Mouse (Mus musculus) CH12.LX (cell line): ENCODE measurements around the gene Scamp5. TPM values are rescaled to one million over a fixed set of nuclear protein-coding genes. Genes with fewer than 3 reads are reported as not detected.
A peak's percentile ranks its signal among the peaks of the same experiment; 100 is the strongest.

Experiments used
- DNase-seq: peaks from one replicate; pipeline ENCODE4 v3.0.0-alpha.2; 2013; ENCODE audit errors: extremely low read depth
- H3K27ac ChIP-seq: 2 replicates; pipeline ENCODE4 v1.5.1; 2012; ENCODE audit warnings: low read depth, mild to moderate bottlenecking, control low read depth, moderate library complexity; ENCODE audit not compliant: insufficient read depth
- H3K27me3 ChIP-seq: replicated peaks from 2 replicates; pipeline ENCODE3; 2012; ENCODE audit warnings: inconsistent platforms
- H3K36me3 ChIP-seq, 2 experiments: replicated peaks in 1 of 2; 2 replicates each; pipeline versions ENCODE3 to v1.6.1; 2012; ENCODE audit warnings: inconsistent platforms in 1 of 2, low read length in 1 of 2, mild to moderate bottlenecking in 1 of 2, mixed read lengths in 1 of 2, moderate library complexity in 1 of 2; ENCODE audit not compliant: control insufficient read depth in 1 of 2, insufficient read depth in 1 of 2
- H3K4me1 ChIP-seq, 2 experiments: 2 replicates each; pipeline ENCODE4 v1.6.1; 2012; ENCODE audit warnings: inconsistent platforms in 1 of 2, moderate library complexity in 1 of 2; ENCODE audit not compliant: insufficient read depth in 2 of 2, control insufficient read depth in 1 of 2
- H3K4me2 ChIP-seq: 2 replicates; pipeline ENCODE4 v1.6.1; 2012; ENCODE audit warnings: low read depth, mild to moderate bottlenecking, control low read depth; ENCODE audit not compliant: poor library complexity, insufficient read depth, severe bottlenecking
- H3K4me3 ChIP-seq, 3 experiments: fragments of 150-350 bp in 1 of 3; sonication (generic) in 1 of 3; replicated peaks in 1 of 3; 2 replicates each; pipeline versions ENCODE3 to v1.5.1; 2011 to 2012; ENCODE audit warnings: low read depth in 2 of 3, low read length in 2 of 3, mild to moderate bottlenecking in 2 of 3, moderate library complexity in 2 of 3, control low read depth in 1 of 3, improper control_type of control experiment in 1 of 3, inconsistent platforms in 1 of 3, mixed read lengths in 1 of 3; ENCODE audit not compliant: poor library complexity in 1 of 3
- H3K79me2 ChIP-seq: replicated peaks from 2 replicates; pipeline ENCODE4 v1.6.1; 2012; ENCODE audit warnings: mild to moderate bottlenecking, moderate library complexity; ENCODE audit not compliant: control insufficient read depth, poor library complexity, insufficient read depth, severe bottlenecking; ENCODE audit errors: extremely low read depth
- H3K9ac ChIP-seq: 2 replicates; pipeline ENCODE4 v1.6.1; 2012; ENCODE audit warnings: low read depth, mild to moderate bottlenecking, control low read depth, moderate library complexity; ENCODE audit not compliant: insufficient read depth
- H3K9me3 ChIP-seq: replicated peaks from 2 replicates; pipeline ENCODE3; 2012; ENCODE audit warnings: low read length, inconsistent platforms, mixed read lengths
- BHLHE40 ChIP-seq: IDR thresholded peaks from 2 replicates; pipeline ENCODE4 v1.6.1; 2011; ENCODE audit warnings: mild to moderate bottlenecking, low read depth, low read length, improper control_type of control experiment
- CHD1 ChIP-seq: IDR thresholded peaks from 2 replicates; pipeline ENCODE4 v1.6.1; 2012; ENCODE audit warnings: low read depth, low read length, improper control_type of control experiment, inconsistent platforms
- CHD2 ChIP-seq: IDR thresholded peaks from 2 replicates; pipeline ENCODE4 v1.6.1; 2011; ENCODE audit warnings: low read length, improper control_type of control experiment
- CTCF ChIP-seq, 2 experiments: IDR thresholded peaks in 1 of 2; conservative IDR thresholded peaks in 1 of 2; 2 replicates each; pipeline ENCODE4 v1.5.1; 2011 to 2012; ENCODE audit warnings: low read depth in 2 of 2, low read length in 2 of 2, improper control_type of control experiment in 1 of 2, inconsistent platforms in 1 of 2, mild to moderate bottlenecking in 1 of 2, moderate library complexity in 1 of 2
- E2F4 ChIP-seq: IDR thresholded peaks from 2 replicates; pipeline ENCODE4 v1.6.1; 2011; ENCODE audit warnings: low read depth, low read length, improper control_type of control experiment; ENCODE audit not compliant: insufficient replicate concordance
- ELF1 ChIP-seq: IDR thresholded peaks from 2 replicates; pipeline ENCODE4 v1.6.1; 2014; ENCODE audit warnings: low read depth, mild to moderate bottlenecking, inconsistent platforms, low read length, improper control_type of control experiment
- EP300 ChIP-seq: IDR thresholded peaks from 2 replicates; pipeline ENCODE4 v1.6.1; 2011; ENCODE audit warnings: low read length, improper control_type of control experiment
- ETS1 ChIP-seq: conservative IDR thresholded peaks from 2 replicates; pipeline ENCODE4 v1.6.1; 2012; ENCODE audit warnings: low read depth, mild to moderate bottlenecking, inconsistent platforms, low read length, improper control_type of control experiment, moderate library complexity
- GABPA ChIP-seq: IDR thresholded peaks from 2 replicates; pipeline ENCODE4 v1.6.1; 2012; ENCODE audit warnings: low read depth, low read length, improper control_type of control experiment, inconsistent platforms; ENCODE audit not compliant: insufficient replicate concordance
- HCFC1 ChIP-seq: IDR thresholded peaks from 2 replicates; pipeline ENCODE4 v1.6.1; 2012; ENCODE audit warnings: low read depth, mild to moderate bottlenecking, inconsistent platforms, low read length, improper control_type of control experiment
- IRF4 ChIP-seq: IDR thresholded peaks from 2 replicates; pipeline ENCODE4 v1.6.1; 2014; ENCODE audit warnings: low read depth, mild to moderate bottlenecking, inconsistent platforms, low read length, improper control_type of control experiment
- JUN ChIP-seq: IDR thresholded peaks from 2 replicates; pipeline ENCODE4 v1.6.1; 2011; ENCODE audit warnings: low read depth, mild to moderate bottlenecking, low read length, improper control_type of control experiment, moderate library complexity; ENCODE audit not compliant: insufficient read depth
- JUND ChIP-seq: conservative IDR thresholded peaks from 2 replicates; pipeline ENCODE4 v1.6.1; 2011; ENCODE audit warnings: low read depth, low read length, improper control_type of control experiment
- KAT2A ChIP-seq: IDR thresholded peaks from 2 replicates; pipeline ENCODE4 v1.6.1; 2012; ENCODE audit warnings: low read length, improper control_type of control experiment, inconsistent platforms; ENCODE audit not compliant: insufficient replicate concordance
- MAFK ChIP-seq: IDR thresholded peaks from 2 replicates; pipeline ENCODE4 v1.6.1; 2011; ENCODE audit warnings: low read length, improper control_type of control experiment; ENCODE audit not compliant: insufficient replicate concordance
- MAX ChIP-seq: IDR thresholded peaks from 2 replicates; pipeline ENCODE4 v1.6.1; 2011; ENCODE audit warnings: low read length, improper control_type of control experiment
- MAZ ChIP-seq: IDR thresholded peaks from 2 replicates; pipeline ENCODE4 v1.6.1; 2012; ENCODE audit warnings: low read depth, mild to moderate bottlenecking, inconsistent platforms, low read length, improper control_type of control experiment, moderate library complexity
- MEF2A ChIP-seq: IDR thresholded peaks from 2 replicates; pipeline ENCODE4 v1.6.1; 2014; ENCODE audit warnings: low read depth, mild to moderate bottlenecking, inconsistent platforms, low read length, improper control_type of control experiment, borderline replicate concordance
- MXI1 ChIP-seq: IDR thresholded peaks from 2 replicates; pipeline ENCODE4 v1.6.1; 2011; ENCODE audit warnings: mild to moderate bottlenecking, low read depth, low read length, improper control_type of control experiment
- MYC ChIP-seq: IDR thresholded peaks from 2 replicates; pipeline ENCODE4 v1.6.1; 2011; ENCODE audit warnings: low read depth, mild to moderate bottlenecking, improper control_type of control experiment, low read length
- NELFE ChIP-seq: IDR thresholded peaks from 2 replicates; pipeline ENCODE4 v1.6.1; 2011; ENCODE audit warnings: low read depth, low read length, improper control_type of control experiment
- NRF1 ChIP-seq: IDR thresholded peaks from 2 replicates; pipeline ENCODE4 v1.6.1; 2014; ENCODE audit warnings: low read depth, mild to moderate bottlenecking, inconsistent platforms, low read length, improper control_type of control experiment, moderate library complexity
- PAX5 ChIP-seq: IDR thresholded peaks from 2 replicates; pipeline ENCODE4 v1.6.1; 2012; ENCODE audit warnings: low read length, inconsistent platforms, mixed read lengths
- POLR2A ChIP-seq: IDR thresholded peaks from 2 replicates; pipeline ENCODE4 v1.6.1; 2011; ENCODE audit warnings: low read depth, mild to moderate bottlenecking, improper control_type of control experiment, low read length
- POLR2AphosphoS2 ChIP-seq: IDR thresholded peaks from 2 replicates; pipeline ENCODE4 v1.6.1; 2011; ENCODE audit warnings: low read depth, low read length, improper control_type of control experiment
- RAD21 ChIP-seq: IDR thresholded peaks from 2 replicates; pipeline ENCODE4 v1.6.1; 2011; ENCODE audit warnings: low read depth, mild to moderate bottlenecking, low read length, improper control_type of control experiment, moderate library complexity
- RCOR1 ChIP-seq: conservative IDR thresholded peaks from 2 replicates; pipeline ENCODE4 v1.6.1; 2012; ENCODE audit warnings: low read depth, mild to moderate bottlenecking, inconsistent platforms, low read length, improper control_type of control experiment
- SIN3A ChIP-seq: IDR thresholded peaks from 2 replicates; pipeline ENCODE4 v1.6.1; 2012; ENCODE audit warnings: low read length, improper control_type of control experiment, inconsistent platforms
- SMC3 ChIP-seq: IDR thresholded peaks from 2 replicates; pipeline ENCODE4 v1.6.1; 2011; ENCODE audit warnings: low read depth, low read length, improper control_type of control experiment
- TBP ChIP-seq: conservative IDR thresholded peaks from 2 replicates; pipeline ENCODE4 v1.6.1; 2011; ENCODE audit warnings: low read depth, low read length, improper control_type of control experiment
- TCF12 ChIP-seq: IDR thresholded peaks from 2 replicates; pipeline ENCODE4 v1.6.1; 2014; ENCODE audit warnings: low read depth, mild to moderate bottlenecking, inconsistent platforms, low read length, improper control_type of control experiment
- UBTF ChIP-seq: IDR thresholded peaks from 2 replicates; pipeline ENCODE4 v1.6.1; 2012; ENCODE audit warnings: low read depth, mild to moderate bottlenecking, inconsistent platforms, low read length, improper control_type of control experiment, moderate library complexity
- USF1 ChIP-seq: IDR thresholded peaks from 2 replicates; pipeline ENCODE4 v1.6.1; 2014; ENCODE audit warnings: low read depth, mild to moderate bottlenecking, inconsistent platforms, low read length, improper control_type of control experiment
- USF2 ChIP-seq: conservative IDR thresholded peaks from 2 replicates; pipeline ENCODE4 v1.6.1; 2011; ENCODE audit warnings: low read depth, low read length, improper control_type of control experiment
- ZC3H11A ChIP-seq: IDR thresholded peaks from 2 replicates; pipeline ENCODE4 v1.6.1; 2012; ENCODE audit warnings: low read depth, mild to moderate bottlenecking, inconsistent platforms, low read length, improper control_type of control experiment
- ZKSCAN1 ChIP-seq: IDR thresholded peaks from 2 replicates; pipeline ENCODE4 v1.6.1; 2012; ENCODE audit warnings: low read depth, inconsistent platforms, low read length, improper control_type of control experiment, borderline replicate concordance
- ZMIZ1 ChIP-seq: IDR thresholded peaks from 2 replicates; pipeline ENCODE4 v1.6.1; 2012; ENCODE audit warnings: low read depth, mild to moderate bottlenecking, inconsistent platforms, low read length, improper control_type of control experiment
- ZNF384 ChIP-seq: IDR thresholded peaks from 2 replicates; pipeline ENCODE4 v1.6.1; 2012; ENCODE audit warnings: low read depth, low read length, improper control_type of control experiment, inconsistent platforms
- dilution Hi-C: fragments of 300-500 bp; cut with MboI; formaldehyde crosslinking; loops from 2 replicates; pipeline ENCODE4 v1.14.3; 2020; ENCODE audit warnings: low sequenced_read_pairs; ENCODE audit not compliant: extremely low pct_unique_long_range_greater_than_20kb, extremely low pct_ligation_motif_present
- in situ Hi-C: fragments of 300-500 bp; cut with MboI; formaldehyde crosslinking; loops from 3 replicates; pipeline ENCODE4 v1.14.3; 2019; ENCODE audit warnings: low sequenced_read_pairs, low pct_ligation_motif_present, low pct_unique_long_range_greater_than_20kb, mixed read lengths
- polyA plus RNA-seq: library from polyadenylated mRNA; unstranded; fragments of >175 nt; gene quantifications from 2 replicates; pipeline ENCODE4 v1.2.1, GENCODE M21; 2012; ENCODE audit warnings: low read depth; ENCODE audit not compliant: insufficient read length
- total RNA-seq, 2 experiments: library from RNA; depleted of rRNA; stranded (reverse); fragments of 300-350 nt in 1 of 2; fragments of >200 nt in 1 of 2; gene quantifications; 2 replicates each; pipeline ENCODE4 v1.2.3; 2012 to 2014

The Scamp5 gene
- total and polyA plus RNA-seq, 3 experiments = 0.34 to 2.1 (median 0.99) TPM

- DNase-seq = peak; percentile 85
- H3K4me2 ChIP-seq = no peak overlapping the region
- H3K9ac ChIP-seq = peak overlapping the region; percentile 10; the same call in 1 of the 2 replicates
- H3K4me1 ChIP-seq = peaks cover 25 to 78% of the 10 kb centered on the region in 2 experiments
- TF ChIP-seq CHD2 (peak; percentile 71), NRF1 (peak; percentile 58), KAT2A (no peak), E2F4 (no peak), MYC (peak; percentile 47), GABPA (no peak), PAX5 (no peak), USF1 (no peak), MAZ (peak; percentile 7; the same call in 1 of the 2 replicates), ZNF384 (peak; percentile 95), TCF12 (0 out of 2 replicates have a peak, but pooled peaks have one; percentile 43), MXI1 (peak; percentile 51; the same call in 1 of the 2 replicates), NELFE (no peak), CTCF (conservative IDR thresholded peaks at IDR 0.05 in 1 of 2, IDR thresholded peaks at IDR 0.05 in 1 of 2; ENCODE audit: low read depth in 2 of 2, low read length in 2 of 2) (peak; percentile 88 to 96), ZMIZ1 (no peak), CHD1 (no peak), JUND (no peak), MEF2A (peak; percentile 41; the same call in 1 of the 2 replicates), SMC3 (peak; percentile 95), BHLHE40 (no peak; the same call in 1 of the 2 replicates), SIN3A (peak; percentile 65), ETS1 (peak; percentile 54; the same call in 1 of the 2 replicates), EP300 (peak; percentile 52; the same call in 1 of the 2 replicates), MAFK (no peak), POLR2AphosphoS2 (no peak), RAD21 (peak; percentile 98), MAX (peak; percentile 79), JUN (no peak), USF2 (no peak), UBTF (no peak), ZC3H11A (peak; percentile 84), ZKSCAN1 (no peak), TBP (no peak), POLR2A (0 out of 2 replicates have a peak, but pooled peaks have one; percentile 15), HCFC1 (no peak), RCOR1 (no peak), ELF1 (peak; percentile 62), IRF4 (peak; percentile 32; the same call in 1 of the 2 replicates)
- peaks cover 12 to 84% of the 10 kb centered on the region in 2 experiments for H3K36me3 ChIP-seq
- no peaks in the 10 kb centered on the region for H3K27me3 ChIP-seq
- H3K9me3 ChIP-seq = no peaks in the 10 kb centered on the region
- no peaks in the 10 kb centered on the region for H3K79me2 ChIP-seq
- in situ Hi-C loops (no loop called here), dilution Hi-C loops (no loop called here)
- peak overlapping the region in 1 of 3 experiments; percentile 9 for H3K4me3 ChIP-seq
- peak overlapping the region; percentile 46 for H3K27ac ChIP-seq
Measured at GRCm38 (mm10) chr9:57433097-57434032, 34.5 kb downstream of the Scamp5 start.
